Mouse (Mus musculus): Measurements from ENCODE around the gene Zbtb9. TPM values are rescaled to one million over a fixed set of nuclear protein-coding genes. Genes with fewer than 3 reads are reported as not detected.
A peak's percentile ranks its signal among the peaks of the same experiment; 100 is the strongest.

Gene Zbtb9
- polyA plus RNA-seq, 1 experiment from 2014 or later = 13.3 TPM

- Histone ChIP-seq H3K36me3 (ENCODE audit: insufficient read depth) (peaks cover 18% of the 10 kb centered on the region), H3K27ac (ENCODE audit: low read depth) (no peak overlapping the region), H3K4me3 (ENCODE audit: low read depth, low read length) (no peak overlapping the region), H3K4me2 (no peak overlapping the region), H3K27me3 (ENCODE audit: insufficient read depth, low read length) (no peaks in the 10 kb centered on the region), H3K4me1 (ENCODE audit: insufficient read depth) (peaks cover 5% of the 10 kb centered on the region; the same call in 1 of the 2 replicates), H3K9me3 (ENCODE audit: low read depth, low read length) (no peaks in the 10 kb centered on the region), H3K9ac (no peak overlapping the region)
- 90% methylated on average over 14 of the region's 14 CpGs for WGBS
- no peak for TF ChIP-seq CTCF (IDR thresholded peaks at IDR 0.05; ENCODE audit: low read depth)
- no peak for ATAC-seq (ENCODE audit: insufficient read depth)
- DNase-seq = no peak
Measured at GRCm38 (mm10) chr17:27029431-27029830, 56.5 kb downstream of the Zbtb9 start.

DNA sequence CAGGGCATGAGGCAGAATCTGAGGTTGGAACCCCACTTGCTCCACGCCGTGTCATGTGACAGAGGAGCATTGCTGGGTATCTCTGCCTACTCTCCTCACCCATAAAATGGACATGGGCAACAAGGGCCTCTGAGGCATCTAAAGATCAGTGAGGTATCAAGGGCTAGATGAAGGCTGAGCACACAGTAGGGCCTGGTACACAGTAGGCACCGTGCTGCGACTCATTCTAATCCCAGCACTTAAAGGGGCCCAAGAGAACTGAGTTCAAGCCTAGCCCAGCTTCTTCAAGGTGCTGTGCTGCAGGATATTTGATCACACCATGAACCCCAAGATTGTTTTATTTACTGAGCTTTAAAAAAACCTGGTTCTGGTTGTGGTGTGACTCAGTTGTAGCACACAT lies 57.9 kb downstream of the Zbtb9 start:
- peaks cover 5% of the 10 kb centered on the region; the same call in 1 of the 2 replicates for H3K4me1 ChIP-seq (ENCODE audit: insufficient read depth)
- no peak for TF ChIP-seq CTCF (IDR thresholded peaks at IDR 0.05; ENCODE audit: low read depth)
- DNase-seq (no peak), ATAC-seq (ENCODE audit: insufficient read depth) (no peak)
- H3K36me3 ChIP-seq (ENCODE audit: insufficient read depth) = peaks cover 5% of the 10 kb centered on the region
- 84% methylated on average over 4 of the region's 4 CpGs for WGBS
- no peak overlapping the region for H3K27ac ChIP-seq (ENCODE audit: low read depth)
- H3K9ac ChIP-seq = no peak overlapping the region
- H3K9me3 ChIP-seq (ENCODE audit: low read depth, low read length) = no peaks in the 10 kb centered on the region
- no peak overlapping the region for H3K4me2 ChIP-seq
- no peak overlapping the region for H3K4me3 ChIP-seq (ENCODE audit: low read depth, low read length)
- H3K27me3 ChIP-seq (ENCODE audit: insufficient read depth, low read length) = no peaks in the 10 kb centered on the region

- Histone ChIP-seq H3K9ac (no peak overlapping the region), H3K9me3 (ENCODE audit: low read depth, low read length) (no peaks in the 10 kb centered on the region), H3K4me1 (ENCODE audit: insufficient read depth) (peaks cover 3% of the 10 kb centered on the region; the same call in 1 of the 2 replicates), H3K4me2 (no peak overlapping the region), H3K27ac (ENCODE audit: low read depth) (no peak overlapping the region), H3K4me3 (ENCODE audit: low read depth, low read length) (no peak overlapping the region), H3K27me3 (ENCODE audit: insufficient read depth, low read length) (no peaks in the 10 kb centered on the region), H3K36me3 (ENCODE audit: insufficient read depth) (no peaks in the 10 kb centered on the region)
- no peak for TF ChIP-seq CTCF (IDR thresholded peaks at IDR 0.05; ENCODE audit: low read depth)
- DNase-seq (no peak), ATAC-seq (ENCODE audit: insufficient read depth) (no peak)
- WGBS = 49% methylated on average over 7 of the region's 7 CpGs
Measured at GRCm38 (mm10) chr17:27032328-27032727, 59.4 kb downstream of the Zbtb9 start.

DNA sequence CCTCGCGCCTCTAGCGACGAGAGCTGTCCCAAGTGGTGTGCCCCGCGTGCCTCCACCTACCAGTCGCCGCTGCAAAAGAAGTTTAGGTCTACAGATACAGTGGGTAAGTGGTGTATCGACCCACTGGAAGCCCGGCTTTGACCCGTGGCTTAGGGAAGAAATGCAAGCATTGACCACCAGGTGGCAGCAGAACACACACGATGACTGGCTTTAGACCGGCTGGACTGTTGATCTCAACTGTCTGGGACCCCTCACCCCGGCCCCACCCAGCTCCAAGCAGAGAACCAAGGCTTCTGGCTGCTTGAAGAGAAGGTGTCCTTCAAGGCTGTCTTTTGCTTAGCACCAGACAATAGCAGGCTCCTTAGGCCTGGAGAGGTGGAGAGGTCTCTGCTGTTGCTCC lies 59.9 kb downstream of the Zbtb9 start:
- H3K36me3 ChIP-seq (ENCODE audit: insufficient read depth) = no peaks in the 10 kb centered on the region
- TF ChIP-seq CTCF (IDR thresholded peaks at IDR 0.05; ENCODE audit: low read depth) = peak; percentile 97
- 2% methylated on average over 14 of the region's 14 CpGs for WGBS
- no peak overlapping the region for H3K27ac ChIP-seq (ENCODE audit: low read depth)
- peak; percentile 94 for DNase-seq
- H3K27me3 ChIP-seq (ENCODE audit: insufficient read depth, low read length) = no peaks in the 10 kb centered on the region
- peak overlapping the region; percentile 43; the same call in 1 of the 2 replicates for H3K4me2 ChIP-seq
- H3K9ac ChIP-seq = no peak overlapping the region
- peak; percentile 68 for ATAC-seq (ENCODE audit: insufficient read depth)
- 0 out of 2 replicates have a peak, but pooled peaks cover under 1% of the 10 kb centered on the region for H3K4me1 ChIP-seq (ENCODE audit: insufficient read depth)
- no peak overlapping the region for H3K4me3 ChIP-seq (ENCODE audit: low read depth, low read length)
- no peaks in the 10 kb centered on the region for H3K9me3 ChIP-seq (ENCODE audit: low read depth, low read length)

GRCm38 (mm10) chr17:27036465-27036864 lies 63.5 kb downstream of the Zbtb9 start:
- WGBS = 48% methylated on average over 7 of the region's 7 CpGs
- Histone ChIP-seq H3K4me2 (no peak overlapping the region), H3K27ac (ENCODE audit: low read depth) (peak overlapping the region; percentile 69; the same call in 1 of the 2 replicates), H3K9ac (no peak overlapping the region), H3K36me3 (ENCODE audit: insufficient read depth) (no peaks in the 10 kb centered on the region), H3K4me3 (ENCODE audit: low read depth, low read length) (no peak overlapping the region), H3K27me3 (ENCODE audit: insufficient read depth, low read length) (no peaks in the 10 kb centered on the region), H3K4me1 (ENCODE audit: insufficient read depth) (peaks cover 17% of the 10 kb centered on the region), H3K9me3 (ENCODE audit: low read depth, low read length) (no peaks in the 10 kb centered on the region)
- no peak for TF ChIP-seq CTCF (IDR thresholded peaks at IDR 0.05; ENCODE audit: low read depth)
- ATAC-seq (ENCODE audit: insufficient read depth) (no peak), DNase-seq (no peak)

DNA sequence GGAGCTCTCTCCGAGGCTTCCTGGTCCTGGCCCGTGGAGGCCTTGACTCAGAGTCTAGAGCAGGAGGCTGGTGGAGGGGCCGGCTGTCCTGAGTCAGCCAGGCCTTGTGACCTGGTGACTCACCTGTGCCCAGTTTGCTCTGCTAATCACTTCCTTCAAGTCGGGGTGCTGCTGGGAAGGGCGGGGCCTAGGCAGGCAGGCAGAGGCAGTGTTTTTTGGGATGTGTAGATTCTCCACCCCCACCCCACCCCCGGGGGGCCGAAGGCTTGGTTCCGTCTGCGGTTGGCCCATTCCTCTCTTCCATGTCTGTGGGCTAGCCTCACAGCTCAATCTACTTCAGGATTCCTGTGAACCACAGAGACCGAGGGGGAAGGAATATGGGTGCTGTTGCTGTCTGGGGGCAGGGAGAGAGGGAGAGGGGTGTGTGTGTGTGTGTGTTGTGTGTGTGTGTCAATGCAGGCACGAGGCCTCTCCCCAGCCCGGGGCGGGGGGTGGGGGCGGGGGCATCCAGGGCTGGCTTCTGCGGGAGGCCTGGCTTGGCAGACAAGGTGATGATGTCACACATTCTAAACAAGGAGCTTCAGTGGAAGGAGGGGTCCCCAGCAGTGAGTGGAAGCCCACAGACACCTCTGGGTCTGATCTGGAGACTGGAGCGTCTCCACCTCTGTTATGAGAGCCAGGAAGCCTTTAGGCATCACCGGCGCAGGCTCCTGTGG lies 65.5 kb downstream of the Zbtb9 start:
- no peak overlapping the region for H3K4me3 ChIP-seq (ENCODE audit: low read depth, low read length)
- DNase-seq = no peak
- H3K9me3 ChIP-seq (ENCODE audit: low read depth, low read length) = no peaks in the 10 kb centered on the region
- 28% methylated on average over 18 of the region's 18 CpGs for WGBS
- no peak for TF ChIP-seq CTCF (IDR thresholded peaks at IDR 0.05; ENCODE audit: low read depth)
- H3K27ac ChIP-seq (ENCODE audit: low read depth) = no peak overlapping the region
- no peaks in the 10 kb centered on the region for H3K36me3 ChIP-seq (ENCODE audit: insufficient read depth)
- no peak for ATAC-seq (ENCODE audit: insufficient read depth)
- H3K9ac ChIP-seq = no peak overlapping the region
- H3K4me1 ChIP-seq (ENCODE audit: insufficient read depth) = peaks cover 17% of the 10 kb centered on the region
- no peaks in the 10 kb centered on the region for H3K27me3 ChIP-seq (ENCODE audit: insufficient read depth, low read length)
- H3K4me2 ChIP-seq = no peak overlapping the region

GRCm38 (mm10) chr17:27039432-27040102 lies 66.6 kb downstream of the Zbtb9 start:
- no peak for TF ChIP-seq CTCF (IDR thresholded peaks at IDR 0.05; ENCODE audit: low read depth)
- 69% methylated on average over 10 of the region's 10 CpGs for WGBS
- Histone ChIP-seq H3K27me3 (ENCODE audit: insufficient read depth, low read length) (no peaks in the 10 kb centered on the region), H3K4me2 (no peak overlapping the region), H3K4me1 (ENCODE audit: insufficient read depth) (peaks cover 17% of the 10 kb centered on the region), H3K36me3 (ENCODE audit: insufficient read depth) (no peaks in the 10 kb centered on the region), H3K9ac (no peak overlapping the region), H3K27ac (ENCODE audit: low read depth) (no peak overlapping the region), H3K4me3 (ENCODE audit: low read depth, low read length) (no peak overlapping the region), H3K9me3 (ENCODE audit: low read depth, low read length) (no peaks in the 10 kb centered on the region)
- ATAC-seq (ENCODE audit: insufficient read depth) (no peak), DNase-seq (no peak)
